Comparison of ENCODE assay signal across 30 mouse cellular contexts in genomic region chr9:89256556-89257335, GRCm38 (mm10). TPM values are rescaled to one million over a fixed set of nuclear protein-coding genes. Genes with fewer than 3 reads are reported as not detected.
A peak's percentile ranks its signal among the peaks of the same experiment; 100 is the strongest.
DNase-seq lines count a peak whose midpoint lies in the region; ATAC-seq and TF ChIP-seq lines count a peak whose summit lies in the region.
"Had no signal": no experiment of that assay in that cellular context is flagged by ENCODE, and none has a peak within 500 bp of the region (broad histone marks: within the 10 kb centered on the region; RNA-seq: fewer than 3 reads in every experiment).

No protein-coding gene starts in this region.

- no peak overlapping the region for H3K27ac ChIP-seq in liver, postnatal 0 days (ENCODE audit: low read depth)
- H3K27ac ChIP-seq in liver, embryonic 12.5 days = no peak overlapping the region
- H3K27ac ChIP-seq in forebrain, embryonic 15.5 days (replicated peaks) = no peak overlapping the region
- H3K27ac ChIP-seq: embryonic facial prominence, embryonic 10.5 days; heart, adult 2 months; hindbrain, embryonic 15.5 days; limb, embryonic 12.5 days; liver, embryonic 14.5 days; neural tube, embryonic 12.5 days; stomach, postnatal 0 days had no signal

- H3K79me3 ChIP-seq in C2C12 (ENCODE audit: low read depth) = no peaks in the 10 kb centered on the region

- no peaks in the 10 kb centered on the region for H3K9me3 ChIP-seq in liver, postnatal 0 days (ENCODE audit: low read length)
- H3K9me3 ChIP-seq in liver, embryonic 12.5 days (replicated peaks) = no peaks in the 10 kb centered on the region
- H3K9me3 ChIP-seq in forebrain, embryonic 15.5 days = no peaks in the 10 kb centered on the region
- H3K9me3 ChIP-seq: embryonic facial prominence, embryonic 10.5 days; hindbrain, embryonic 15.5 days; limb, embryonic 12.5 days; neural tube, embryonic 12.5 days had no signal

- no peaks in the 10 kb centered on the region for H3K36me3 ChIP-seq in liver, postnatal 0 days (replicated peaks; ENCODE audit: insufficient read depth, low read length)
- H3K36me3 ChIP-seq in liver, embryonic 12.5 days = no peaks in the 10 kb centered on the region
- H3K36me3 ChIP-seq in C2C12 (ENCODE audit: control insufficient read depth, insufficient read depth) = no peaks in the 10 kb centered on the region
- H3K36me3 ChIP-seq in forebrain, embryonic 15.5 days = no peaks in the 10 kb centered on the region
- H3K36me3 ChIP-seq: embryonic facial prominence, embryonic 10.5 days; hindbrain, embryonic 15.5 days; limb, embryonic 12.5 days; neural tube, embryonic 12.5 days had no signal

- peak; percentile 35 for ATAC-seq in liver, postnatal 0 days
- no peak for ATAC-seq in liver, embryonic 12.5 days
- peak; percentile 77 for ATAC-seq in common myeloid progenitor, adult 5-6 weeks (replicated peaks; ENCODE audit: low read depth, poor library complexity, severe bottlenecking)
- peak; percentile 64 for ATAC-seq in monocyte, adult 5-6 weeks (replicated peaks; ENCODE audit: insufficient number of reproducible peaks, low FRiP score, low TSS enrichment, poor library complexity, severe bottlenecking)
- no peak for ATAC-seq in forebrain, embryonic 15.5 days (replicated peaks)
- ATAC-seq: forebrain, postnatal 0 days had no signal

- H3K79me2 ChIP-seq in C2C12 (ENCODE audit: control insufficient read depth, insufficient read depth) = no peaks in the 10 kb centered on the region

- no peak overlapping the region for H3ac ChIP-seq in C2C12 (ENCODE audit: control insufficient read depth, insufficient read length, low read depth)

- H3K9ac ChIP-seq in liver, postnatal 0 days (replicated peaks) = no peak overlapping the region
- no peak overlapping the region for H3K9ac ChIP-seq in liver, embryonic 12.5 days
- H3K9ac ChIP-seq in forebrain, embryonic 15.5 days (replicated peaks) = no peak overlapping the region
- H3K9ac ChIP-seq: forebrain, postnatal 0 days; hindbrain, embryonic 15.5 days; limb, embryonic 12.5 days; liver, embryonic 14.5 days; neural tube, embryonic 12.5 days had no signal

- H3K4me1 ChIP-seq in liver, postnatal 0 days (ENCODE audit: insufficient read depth) = no peaks in the 10 kb centered on the region
- no peaks in the 10 kb centered on the region for H3K4me1 ChIP-seq in liver, embryonic 12.5 days
- no peaks in the 10 kb centered on the region for H3K4me1 ChIP-seq in forebrain, embryonic 15.5 days
- H3K4me1 ChIP-seq: embryonic facial prominence, embryonic 10.5 days; hindbrain, embryonic 15.5 days; limb, embryonic 12.5 days; neural tube, embryonic 12.5 days had no signal

- no peak overlapping the region for H3K4me3 ChIP-seq in liver, postnatal 0 days (ENCODE audit: low read depth, low read length)
- H3K4me3 ChIP-seq in liver, embryonic 12.5 days = no peak overlapping the region
- H3K4me3 ChIP-seq in C2C12 (ENCODE audit: insufficient read depth, poor library complexity, severe bottlenecking) = no peak overlapping the region
- no peak overlapping the region for H3K4me3 ChIP-seq in forebrain, embryonic 15.5 days
- H3K4me3 ChIP-seq: embryonic facial prominence, embryonic 10.5 days; heart, adult 2 months; hindbrain, embryonic 15.5 days; limb, embryonic 12.5 days; neural tube, embryonic 12.5 days had no signal

- TF ChIP-seq CTCF in liver, postnatal 0 days (IDR thresholded peaks at IDR 0.05; ENCODE audit: low read depth) = no peak
- no peak for TF ChIP-seq CTCF in C2C12 (IDR thresholded peaks at IDR 0.05; ENCODE audit: control insufficient read depth, insufficient read depth, insufficient read length)

- H3K4me2 ChIP-seq in liver, postnatal 0 days (ENCODE audit: low read depth, low read length) = no peak overlapping the region
- no peak overlapping the region for H3K4me2 ChIP-seq in liver, embryonic 12.5 days
- H3K4me2 ChIP-seq in forebrain, embryonic 15.5 days (replicated peaks) = no peak overlapping the region
- H3K4me2 ChIP-seq: hindbrain, embryonic 15.5 days; limb, embryonic 12.5 days; neural tube, embryonic 12.5 days had no signal

- WGBS in liver, postnatal 0 days (ENCODE audit: insufficient replicate concordance) = 38% methylated on average over 12 of the region's 12 CpGs
- 23% methylated on average over 12 of the region's 12 CpGs for WGBS in liver, embryonic 12.5 days (ENCODE audit: insufficient replicate concordance)
- 92% methylated on average over 12 of the region's 12 CpGs for WGBS in forebrain, embryonic 15.5 days

- H3K27me3 ChIP-seq in liver, postnatal 0 days (ENCODE audit: insufficient read depth, low read length) = no peaks in the 10 kb centered on the region
- H3K27me3 ChIP-seq in liver, embryonic 12.5 days (replicated peaks) = no peaks in the 10 kb centered on the region
- H3K27me3 ChIP-seq in C2C12 (ENCODE audit: control insufficient read depth, insufficient read depth, insufficient read length) = no peaks in the 10 kb centered on the region
- no peaks in the 10 kb centered on the region for H3K27me3 ChIP-seq in forebrain, embryonic 15.5 days
- H3K27me3 ChIP-seq: hindbrain, embryonic 15.5 days; limb, embryonic 12.5 days; neural tube, embryonic 12.5 days had no signal

- no peak for TF ChIP-seq EP300 in liver, postnatal 0 days (IDR thresholded peaks at IDR 0.05; ENCODE audit: low read depth)

- no peak for DNase-seq in liver, postnatal 0 days
- DNase-seq in cerebellum, adult 8-10 months = no peak
- DNase-seq in retina, embryonic 14.5 days (ENCODE audit: low spot score) = no peak
- DNase-seq: cerebellum, adult 9-11 months; forebrain, postnatal 0 days; gastrocnemius, postnatal 14 days; heart, adult 2 months; heart, postnatal 36 days; kidney, adult 8-10 months; kidney, postnatal 10 days; midbrain, embryonic 14.5 days; right cerebral cortex, postnatal 4 days; thymus, adult 2 months; thymus, postnatal 4 days had no signal

TF ChIP-seq in C2C12, 6 proteins besides CTCF, POLR2A, EP300 and RAD21:
- TF ChIP-seq MYOG (IDR thresholded peaks at IDR 0.05; ENCODE audit: control insufficient read depth, extremely low read depth, insufficient read length) = no peak
- TF ChIP-seq FOSL1 (IDR thresholded peaks at IDR 0.05; ENCODE audit: insufficient read depth, low read length, poor library complexity, severe bottlenecking) = no peak
- TF ChIP-seq USF1 (IDR thresholded peaks at IDR 0.05; ENCODE audit: low read depth) = no peak
- no peak for TF ChIP-seq MAX (IDR thresholded peaks at IDR 0.05)
- TF ChIP-seq CEBPB (IDR thresholded peaks at IDR 0.05; ENCODE audit: low read depth) = peak; percentile 32
- TF ChIP-seq MYOD1 (IDR thresholded peaks at IDR 0.05; ENCODE audit: control insufficient read depth, insufficient read length, low read depth) = no peak

RNA-seq across cellular contexts. Expression of gene Mthfs, which starts 46.3 kb away (rescaled TPM):
- polyA plus RNA-seq in liver, postnatal 0 days (2015; fragmentation: Nextera tagmentation; extraction: Ambion mirVana) = 39.6 and 43.6 TPM in 2 replicates
- polyA plus RNA-seq in liver, embryonic 12.5 days (2016; fragmentation: Nextera tagmentation; extraction: Ambion mirVana) = 13.2 and 14.5 TPM in 2 replicates
- polyA plus RNA-seq in C2C12 (2012; fragmentation: generic; extraction: Trizol) = 8.1 TPM
- 7.7 and 37.3 TPM in 2 replicates for total RNA-seq in common myeloid progenitor, adult 5-6 weeks (2017)
- total RNA-seq in monocyte, adult 5-6 weeks (2017) = 53.0 to 88.2 TPM (median 78.6 TPM) in 3 replicates
- polyA plus RNA-seq in forebrain, embryonic 15.5 days (2015; fragmentation: Nextera tagmentation; extraction: Ambion mirVana) = 10.9 and 11.6 TPM in 2 replicates

RNA-seq across cellular contexts. Expression of gene Gm29094, which starts 57.6 kb away (rescaled TPM):
- 0.46 and 0.51 TPM in 2 replicates for polyA plus RNA-seq in liver, postnatal 0 days (2015; fragmentation: Nextera tagmentation; extraction: Ambion mirVana)
- polyA plus RNA-seq in liver, embryonic 12.5 days (2016; fragmentation: Nextera tagmentation; extraction: Ambion mirVana) = not detected in 2 replicates
- polyA plus RNA-seq in C2C12 (2012; fragmentation: generic; extraction: Trizol) = not detected
- not detected in 2 replicates for total RNA-seq in common myeloid progenitor, adult 5-6 weeks (2017)
- 13.9 to 78.1 TPM (median 28.4 TPM) in 3 replicates for total RNA-seq in monocyte, adult 5-6 weeks (2017)
- 0.36 and 0.65 TPM in 2 replicates for polyA plus RNA-seq in forebrain, embryonic 15.5 days (2015; fragmentation: Nextera tagmentation; extraction: Ambion mirVana)
- total RNA-seq: forebrain, postnatal 0 days; gastrocnemius, postnatal 14 days; heart, postnatal 36 days; layer of hippocampus, postnatal 25 days; megakaryocyte-erythroid progenitor cell, adult 5-6 weeks had no signal
- polyA plus RNA-seq: cortical plate, adult 2 months; embryonic facial prominence, embryonic 10.5 days; heart, adult 2 months; heart, embryonic 14.5 days; hindbrain, embryonic 15.5 days; intestine, embryonic 14.5 days; limb, embryonic 12.5 days; neural tube, embryonic 12.5 days; stomach, postnatal 0 days; thymus, adult 2 months had no signal

RNA-seq across cellular contexts. Expression of gene Bcl2a1b, which starts 57.7 kb away (rescaled TPM):
- polyA plus RNA-seq in liver, postnatal 0 days (2015; fragmentation: Nextera tagmentation; extraction: Ambion mirVana) = 5.2 and 7.3 TPM in 2 replicates
- 0.97 and 1.2 TPM in 2 replicates for polyA plus RNA-seq in liver, embryonic 12.5 days (2016; fragmentation: Nextera tagmentation; extraction: Ambion mirVana)
- not detected for polyA plus RNA-seq in C2C12 (2012; fragmentation: generic; extraction: Trizol)
- total RNA-seq in common myeloid progenitor, adult 5-6 weeks (2017) = 1.6 TPM in 1 of 2 replicates, not detected in the other
- 467 to 840 TPM (median 592 TPM) in 3 replicates for total RNA-seq in monocyte, adult 5-6 weeks (2017)
- 0.47 and 1.3 TPM in 2 replicates for polyA plus RNA-seq in forebrain, embryonic 15.5 days (2015; fragmentation: Nextera tagmentation; extraction: Ambion mirVana)
- total RNA-seq: gastrocnemius, postnatal 14 days; megakaryocyte-erythroid progenitor cell, adult 5-6 weeks had no signal

Comparison
In these comparisons a context has a peak if more than half of its experiments do, and no peak if none do; other contexts are left out.
1. ATAC-seq: peak in liver, postnatal 0 days (single experiment), common myeloid progenitor, adult 5-6 weeks (single experiment) and monocyte, adult 5-6 weeks (single experiment); none in liver, embryonic 12.5 days (single experiment) and forebrain, embryonic 15.5 days (single experiment).